Mouse (Mus musculus) adipocyte (in vitro differentiated cells): ENCODE data around the gene Abtb2.
"Not testable (repeated sequence)": the region's sequence is repeated elsewhere in the genome, so short reads cannot be mapped to it uniquely, and the experiment has no call there.

ENCODE experiments used
- DNase-seq: peaks from one replicate; pipeline ENCODE4 v3.0.0-alpha.2; 2016; ENCODE audit warnings: low spot score

The Abtb2 gene

GRCm38 (mm10) chr2:103565732-103566422 lies at the start of gene Abtb2:
Gene Abtb2, plus strand, starts transcription at chr2:103566310.
- peak; percentile 93 for DNase-seq

GRCm38 (mm10) chr2:103516472-103516871 lies 49.6 kb upstream of the Abtb2 start:
- no peak for DNase-seq

GRCm38 (mm10) chr2:103525596-103525995 lies 40.5 kb upstream of the Abtb2 start:
- no peak for DNase-seq

- peak; percentile 89 for DNase-seq
Observed at GRCm38 (mm10) chr2:103547132-103547531, 19.0 kb upstream of the Abtb2 start.

GRCm38 (mm10) chr2:103550301-103550700 lies 15.8 kb upstream of the Abtb2 start:
- not testable (repeated sequence) for DNase-seq

GRCm38 (mm10) chr2:103554041-103554440 lies 12.1 kb upstream of the Abtb2 start:
- DNase-seq: no peak

GRCm38 (mm10) chr2:103556125-103556877 lies 9.8 kb upstream of the Abtb2 start:
- no peak for DNase-seq

- no peak for DNase-seq
Observed at GRCm38 (mm10) chr2:103560955-103561354, 5.2 kb upstream of the Abtb2 start.

GRCm38 (mm10) chr2:103564427-103565023 lies 1.6 kb upstream of the Abtb2 start:
- DNase-seq: peak; percentile 46

- DNase-seq: no peak
Observed at GRCm38 (mm10) chr2:103565171-103565591, 929 bp upstream of the Abtb2 start.

GRCm38 (mm10) chr2:103566423-103566712 lies 258 bp downstream of the Abtb2 start:
- no peak for DNase-seq

GRCm38 (mm10) chr2:103566713-103567521 lies 807 bp downstream of the Abtb2 start:
- DNase-seq: peak; percentile 67

GRCm38 (mm10) chr2:103568161-103568560 lies 2.1 kb downstream of the Abtb2 start:
- DNase-seq: no peak

- peak; percentile 74 for DNase-seq
Observed at GRCm38 (mm10) chr2:103569716-103570115, 3.6 kb downstream of the Abtb2 start.

GRCm38 (mm10) chr2:103572354-103572753 lies 6.2 kb downstream of the Abtb2 start:
- no peak for DNase-seq

- DNase-seq: no peak
Observed at GRCm38 (mm10) chr2:103576371-103576770, 10.3 kb downstream of the Abtb2 start.

- DNase-seq: no peak
Observed at GRCm38 (mm10) chr2:103577752-103578662, 11.9 kb downstream of the Abtb2 start.

GRCm38 (mm10) chr2:103578663-103579213 lies 12.6 kb downstream of the Abtb2 start:
- no peak for DNase-seq

- no peak for DNase-seq
Observed at GRCm38 (mm10) chr2:103580756-103581155, 14.6 kb downstream of the Abtb2 start.

- DNase-seq: no peak
Observed at GRCm38 (mm10) chr2:103581369-103581897, 15.3 kb downstream of the Abtb2 start.

- DNase-seq: peak; percentile 85
Observed at GRCm38 (mm10) chr2:103583316-103583715, 17.2 kb downstream of the Abtb2 start.
